Mouse (Mus musculus) lung, embryonic 15.5 days (tissue): Measurements from ENCODE around the gene Vmn1r201. TPM values are rescaled to one million over a fixed set of nuclear protein-coding genes. Genes with fewer than 3 reads are reported as not detected.

ENCODE experiments used
- ATAC-seq: fragments of 200-750 bp; cut with Nextera tagmentation; 2 replicates; pipeline ENCODE4 v1.8.0; 2017; ENCODE audit warnings: moderate number of reproducible peaks, borderline replicate concordance; ENCODE audit not compliant: low FRiP score, low TSS enrichment; ENCODE audit errors: extremely low read depth
- H3K27ac ChIP-seq: fragments of 300-500 bp; sonication (generic); 2 replicates; pipeline ENCODE4 v1.5.1; 2015; ENCODE audit warnings: moderate library complexity, mild to moderate bottlenecking, inconsistent platforms
- H3K27me3 ChIP-seq: fragments of 300-500 bp; sonication (generic); 2 replicates; pipeline ENCODE4 v1.6.1; 2015; ENCODE audit warnings: inconsistent platforms
- H3K36me3 ChIP-seq: fragments of 300-500 bp; sonication (generic); 2 replicates; pipeline ENCODE4 v1.6.1; 2015; ENCODE audit warnings: inconsistent platforms
- H3K4me1 ChIP-seq: fragments of 300-500 bp; sonication (generic); 2 replicates; pipeline ENCODE4 v1.6.1; 2015; ENCODE audit warnings: inconsistent platforms
- H3K4me2 ChIP-seq: fragments of 300-500 bp; sonication (generic); 2 replicates; pipeline ENCODE4 v1.6.1; 2015; ENCODE audit warnings: inconsistent platforms, mild to moderate bottlenecking, moderate library complexity
- H3K4me3 ChIP-seq: fragments of 300-500 bp; sonication (generic); 2 replicates; pipeline ENCODE4 v1.5.1; 2015; ENCODE audit warnings: mild to moderate bottlenecking, inconsistent platforms
- H3K9ac ChIP-seq: fragments of 300-500 bp; sonication (generic); 2 replicates; pipeline ENCODE4 v1.6.1; 2015; ENCODE audit warnings: inconsistent platforms
- H3K9me3 ChIP-seq: fragments of 300-500 bp; sonication (generic); 2 replicates; pipeline ENCODE4 v1.6.1; 2016; ENCODE audit warnings: inconsistent platforms
- WGBS: fragments of 180-500 bp; shearing (Covaris S2); methylation state at CpG from one replicate; pipeline ENCODE4 v1.1.7; 2015; 5-methylcytosine and 5-hydroxymethylcytosine counted together
- polyA plus RNA-seq: library from polyadenylated mRNA; unstranded; fragments of >200 nt; fragmentation: Nextera tagmentation; extraction: Ambion mirVana; gene quantifications from 2 replicates; pipeline ENCODE4 v1.2.1, GENCODE M21; 2015

Gene Vmn1r201
- polyA plus RNA-seq, result not detected in 2 replicates

GRCm38 (mm10) chr13:22471623-22472022, at the start of gene Vmn1r201:
Gene Vmn1r201, plus strand, starts transcription at chr13:22471923.
- Histone ChIP-seq H3K4me1 (no peaks in the 10 kb centered on the region), H3K36me3 (no peaks in the 10 kb centered on the region), H3K4me2 (no peak within 1 kb of the TSS), H3K9ac (no peak within 1 kb of the TSS), H3K27ac (no peak within 1 kb of the TSS), H3K27me3 (no peaks in the 10 kb centered on the region), H3K4me3 (no peak within 1 kb of the TSS), H3K9me3 (no peaks in the 10 kb centered on the region)
- 35% methylated on average over 1 of the region's 1 CpGs for WGBS
- ATAC-seq, result no peak

- no peak overlapping the region for H3K27ac ChIP-seq
- no peak for ATAC-seq
- H3K4me1 ChIP-seq, result no peaks in the 10 kb centered on the region
- H3K4me2 ChIP-seq, result no peak overlapping the region
- H3K27me3 ChIP-seq, result no peaks in the 10 kb centered on the region
- H3K4me3 ChIP-seq, result no peak overlapping the region
- no peaks in the 10 kb centered on the region for H3K36me3 ChIP-seq
- no peak overlapping the region for H3K9ac ChIP-seq
- no peaks in the 10 kb centered on the region for H3K9me3 ChIP-seq
Observed at GRCm38 (mm10) chr13:22455145-22455544, 16.6 kb upstream of the Vmn1r201 start.

GRCm38 (mm10) chr13:22502431-22502830, 30.7 kb downstream of the Vmn1r201 start:
- no peak for ATAC-seq
- Histone ChIP-seq H3K9me3 (no peaks in the 10 kb centered on the region), H3K36me3 (no peaks in the 10 kb centered on the region), H3K4me3 (no peak overlapping the region), H3K4me1 (no peaks in the 10 kb centered on the region), H3K9ac (no peak overlapping the region), H3K27ac (no peak overlapping the region), H3K4me2 (no peak overlapping the region), H3K27me3 (no peaks in the 10 kb centered on the region)
- WGBS, result 68% methylated on average over 3 of the region's 3 CpGs

DNA sequence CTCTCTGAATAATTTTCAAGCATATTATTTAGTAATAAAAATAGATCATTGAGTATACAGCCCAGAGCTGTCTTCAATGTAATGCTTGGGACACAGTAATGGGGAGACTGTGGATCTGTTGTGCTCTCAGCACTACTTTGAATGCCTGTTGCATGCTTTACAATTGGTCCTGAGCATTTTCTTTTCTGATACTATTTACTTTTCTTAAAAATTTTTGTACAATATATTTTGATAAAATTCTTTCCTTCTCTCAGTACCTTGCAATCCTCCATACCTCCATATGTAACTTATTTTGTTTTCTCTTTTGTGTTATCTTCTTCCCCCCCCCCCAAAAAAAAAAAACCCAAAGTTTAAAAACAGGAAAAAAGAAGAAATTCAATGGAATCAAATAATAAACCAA, 33.6 kb downstream of the Vmn1r201 start, which contains the start of gene Vmn1r202:
TSS of gene Vmn1r202 (minus strand) at position 101 of the 400 bp plus-strand sequence.
- Histone ChIP-seq H3K9me3 (no peaks in the 10 kb centered on the region), H3K4me3 (no peak within 1 kb of the TSS), H3K27me3 (no peaks in the 10 kb centered on the region), H3K36me3 (no peaks in the 10 kb centered on the region), H3K4me2 (no peak within 1 kb of the TSS), H3K4me1 (no peaks in the 10 kb centered on the region), H3K27ac (no peak within 1 kb of the TSS), H3K9ac (no peak within 1 kb of the TSS)
- ATAC-seq, result no peak

GRCm38 (mm10) chr13:22517814-22518213, 46.1 kb downstream of the Vmn1r201 start, which contains the start of gene Vmn1r203:
Gene Vmn1r203, plus strand, starts transcription at chr13:22518114.
- H3K36me3 ChIP-seq, result no peaks in the 10 kb centered on the region
- no peak within 1 kb of the TSS for H3K4me3 ChIP-seq
- H3K9me3 ChIP-seq, result no peaks in the 10 kb centered on the region
- no peak for ATAC-seq
- no peak within 1 kb of the TSS for H3K27ac ChIP-seq
- H3K4me2 ChIP-seq, result no peak within 1 kb of the TSS
- no peak within 1 kb of the TSS for H3K9ac ChIP-seq
- H3K27me3 ChIP-seq, result no peaks in the 10 kb centered on the region
- no peaks in the 10 kb centered on the region for H3K4me1 ChIP-seq

Other genes starting within 250 kb of the Vmn1r201 start
- gene Vmn1r193, start 248.8 kb upstream of the Vmn1r201 start, polyA plus RNA-seq, result not detected in 2 replicates
- not detected in 2 replicates for gene Vmn1r194, start 227.7 kb upstream of the Vmn1r201 start, polyA plus RNA-seq
- not detected in 2 replicates for gene Vmn1r195, start 201.4 kb upstream of the Vmn1r201 start, polyA plus RNA-seq
- not detected in 2 replicates for gene Vmn1r196, start 182.0 kb upstream of the Vmn1r201 start, polyA plus RNA-seq
- not detected in 2 replicates for gene Vmn1r197, start 147.3 kb upstream of the Vmn1r201 start, polyA plus RNA-seq
- not detected in 2 replicates for gene Vmn1r198, start 121.6 kb upstream of the Vmn1r201 start, polyA plus RNA-seq
- gene Vmn1r199, start 92.1 kb upstream of the Vmn1r201 start, polyA plus RNA-seq, result not detected in 2 replicates
- gene Vmn1r200, start 81.5 kb upstream of the Vmn1r201 start, polyA plus RNA-seq, result not detected in 2 replicates
- gene Vmn1r202, start 33.5 kb downstream of the Vmn1r201 start, polyA plus RNA-seq, result not detected in 2 replicates
- gene Vmn1r203, start 46.2 kb downstream of the Vmn1r201 start, polyA plus RNA-seq, result not detected in 2 replicates
- gene Vmn1r204, start 81.3 kb downstream of the Vmn1r201 start, polyA plus RNA-seq, result not detected in 2 replicates
- not detected in 2 replicates for gene Vmn1r205, start 121.1 kb downstream of the Vmn1r201 start, polyA plus RNA-seq
- gene Vmn1r206, start 152.3 kb downstream of the Vmn1r201 start, polyA plus RNA-seq, result not detected in 2 replicates